Mouse (Mus musculus): ENCODE results near the gene Cracr2b. TPM values are rescaled to one million over a fixed set of nuclear protein-coding genes. Genes with fewer than 3 reads are reported as not detected.

The Cracr2b gene
- polyA plus RNA-seq, 1 experiment, result 4.5 TPM

DNA sequence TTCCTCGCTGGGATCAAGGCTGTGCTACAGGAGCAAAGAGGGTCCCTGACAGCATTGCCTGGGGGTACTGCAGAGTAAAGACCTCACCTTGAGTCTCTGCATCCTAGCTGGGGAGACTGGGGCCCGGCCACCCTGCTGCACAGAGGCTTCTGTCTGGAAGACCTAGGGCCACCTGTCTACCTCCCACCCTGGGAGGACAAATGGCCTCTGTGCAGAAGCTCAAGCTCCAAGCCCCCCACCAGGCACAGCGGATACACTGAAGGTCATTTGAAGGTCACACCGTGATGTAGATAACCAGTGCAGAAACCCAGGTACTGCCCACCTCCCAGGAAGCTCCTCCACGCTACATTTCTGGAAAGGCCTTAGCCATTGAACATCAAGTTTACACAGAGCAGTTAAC, 32.2 kb upstream of the Cracr2b start:
- Histone ChIP-seq H3K36me3 (ENCODE audit: control insufficient read depth, insufficient read depth) (no peaks in the 10 kb centered on the region), H3K4me3 (ENCODE audit: insufficient read depth, poor library complexity, severe bottlenecking) (no peak overlapping the region), H3K79me3 (ENCODE audit: low read depth) (no peaks in the 10 kb centered on the region), H3K79me2 (ENCODE audit: control insufficient read depth, insufficient read depth) (no peaks in the 10 kb centered on the region), H3ac (ENCODE audit: control insufficient read depth, insufficient read length, low read depth) (no peak overlapping the region), H3K27me3 (ENCODE audit: control insufficient read depth, insufficient read depth, insufficient read length) (no peaks in the 10 kb centered on the region)
- TF ChIP-seq CEBPB (IDR thresholded peaks at IDR 0.05; ENCODE audit: low read depth) (no peak), MYOG (IDR thresholded peaks at IDR 0.05; ENCODE audit: control insufficient read depth, extremely low read depth, insufficient read length) (no peak), MYOD1 (IDR thresholded peaks at IDR 0.05; ENCODE audit: control insufficient read depth, insufficient read length, low read depth) (no peak), MAX (IDR thresholded peaks at IDR 0.05) (no peak), CTCF (IDR thresholded peaks at IDR 0.05; ENCODE audit: control insufficient read depth, insufficient read depth, insufficient read length) (no peak), USF1 (IDR thresholded peaks at IDR 0.05; ENCODE audit: low read depth) (no peak), FOSL1 (IDR thresholded peaks at IDR 0.05; ENCODE audit: insufficient read depth, low read length, poor library complexity, severe bottlenecking) (no peak)

DNA sequence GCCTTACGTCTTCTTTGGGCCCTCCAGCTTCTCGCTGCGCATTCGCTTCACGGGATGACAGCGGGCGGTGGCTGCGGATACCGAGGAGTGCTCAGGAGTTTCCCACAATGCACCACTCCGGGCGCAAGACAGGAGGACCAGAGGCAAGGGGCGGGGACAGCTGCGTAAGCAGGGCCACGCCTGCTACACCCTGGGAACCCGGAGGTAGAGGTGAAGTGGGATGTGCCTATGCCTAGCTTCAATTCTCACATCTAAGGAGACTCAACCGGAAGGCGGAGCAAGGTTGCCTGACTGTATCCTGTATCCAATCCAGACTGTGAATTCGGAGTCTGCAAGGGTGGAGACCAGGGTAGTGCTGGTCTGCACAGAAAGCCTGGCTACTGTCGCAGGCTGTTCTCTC, 31.6 kb upstream of the Cracr2b start, which contains the start of gene Cend1:
Gene Cend1 (minus strand): TSS at position 182 of the 400 bp plus-strand sequence.
- Histone ChIP-seq H3K27me3 (ENCODE audit: control insufficient read depth, insufficient read depth, insufficient read length) (no peaks in the 10 kb centered on the region), H3K4me3 (ENCODE audit: insufficient read depth, poor library complexity, severe bottlenecking) (no peak within 1 kb of the TSS), H3K36me3 (ENCODE audit: control insufficient read depth, insufficient read depth) (peaks cover 5% of the 10 kb centered on the region), H3K79me3 (ENCODE audit: low read depth) (no peaks in the 10 kb centered on the region), H3ac (ENCODE audit: control insufficient read depth, insufficient read length, low read depth) (no peak within 1 kb of the TSS), H3K79me2 (ENCODE audit: control insufficient read depth, insufficient read depth) (peaks cover under 1% of the 10 kb centered on the region)
- TF ChIP-seq MAX (IDR thresholded peaks at IDR 0.05), result no peak
- no peak for TF ChIP-seq USF1 (IDR thresholded peaks at IDR 0.05; ENCODE audit: low read depth)
- no peak for TF ChIP-seq CEBPB (IDR thresholded peaks at IDR 0.05; ENCODE audit: low read depth)
- TF ChIP-seq FOSL1 (IDR thresholded peaks at IDR 0.05; ENCODE audit: insufficient read depth, low read length, poor library complexity, severe bottlenecking), result no peak
- no peak for TF ChIP-seq CTCF (IDR thresholded peaks at IDR 0.05; ENCODE audit: control insufficient read depth, insufficient read depth, insufficient read length)
- TF ChIP-seq MYOG (IDR thresholded peaks at IDR 0.05; ENCODE audit: control insufficient read depth, extremely low read depth, insufficient read length), result no peak
- no peak for TF ChIP-seq MYOD1 (IDR thresholded peaks at IDR 0.05; ENCODE audit: control insufficient read depth, insufficient read length, low read depth)

DNA sequence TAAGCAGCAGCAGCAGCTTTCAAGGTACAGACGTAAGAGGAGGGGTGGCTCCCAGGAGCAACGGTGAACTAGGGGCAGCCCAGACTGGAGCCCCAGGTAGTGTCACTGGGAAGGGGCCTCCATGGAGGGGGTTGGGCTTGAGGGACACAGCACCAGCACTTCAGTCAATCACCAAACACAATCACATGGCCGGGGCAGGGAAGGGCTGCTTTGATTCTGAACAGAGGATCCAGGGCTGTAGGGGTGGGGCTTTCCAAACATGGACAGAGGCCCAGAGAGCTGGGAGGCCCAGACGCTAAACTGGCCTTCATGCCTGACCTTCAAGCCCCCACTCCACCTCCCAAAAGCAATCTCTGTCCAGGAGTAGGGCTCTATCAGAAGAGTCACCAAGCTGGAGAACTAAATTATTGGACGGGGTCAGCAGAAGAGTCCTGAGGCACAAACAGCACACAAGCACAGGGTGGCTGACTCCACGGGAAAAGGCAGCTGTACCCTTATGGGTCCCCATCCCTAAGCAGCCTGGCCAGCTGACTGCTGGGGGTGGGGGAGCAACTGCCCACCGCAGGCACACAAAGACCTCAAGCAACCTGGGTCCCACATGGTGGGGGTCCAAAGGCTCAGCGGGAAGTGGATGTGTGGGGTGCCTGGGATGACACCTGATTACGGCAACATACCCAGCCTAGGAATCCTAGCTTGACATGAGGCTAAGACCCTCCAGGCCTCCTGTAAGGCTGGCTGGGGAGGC, 30.9 kb upstream of the Cracr2b start:
- H3K27me3 ChIP-seq (ENCODE audit: control insufficient read depth, insufficient read depth, insufficient read length), result no peaks in the 10 kb centered on the region
- H3K79me2 ChIP-seq (ENCODE audit: control insufficient read depth, insufficient read depth), result peaks cover 8% of the 10 kb centered on the region
- peaks cover 3% of the 10 kb centered on the region for H3K79me3 ChIP-seq (ENCODE audit: low read depth)
- H3K36me3 ChIP-seq (ENCODE audit: control insufficient read depth, insufficient read depth), result peaks cover 5% of the 10 kb centered on the region
- no peak overlapping the region for H3ac ChIP-seq (ENCODE audit: control insufficient read depth, insufficient read length, low read depth)
- TF ChIP-seq USF1 (IDR thresholded peaks at IDR 0.05; ENCODE audit: low read depth) (no peak), FOSL1 (IDR thresholded peaks at IDR 0.05; ENCODE audit: insufficient read depth, low read length, poor library complexity, severe bottlenecking) (no peak), MYOG (IDR thresholded peaks at IDR 0.05; ENCODE audit: control insufficient read depth, extremely low read depth, insufficient read length) (no peak), CEBPB (IDR thresholded peaks at IDR 0.05; ENCODE audit: low read depth) (no peak), CTCF (IDR thresholded peaks at IDR 0.05; ENCODE audit: control insufficient read depth, insufficient read depth, insufficient read length) (no peak), MAX (IDR thresholded peaks at IDR 0.05) (no peak), MYOD1 (IDR thresholded peaks at IDR 0.05; ENCODE audit: control insufficient read depth, insufficient read length, low read depth) (no peak)
- H3K4me3 ChIP-seq (ENCODE audit: insufficient read depth, poor library complexity, severe bottlenecking), result no peak overlapping the region

DNA sequence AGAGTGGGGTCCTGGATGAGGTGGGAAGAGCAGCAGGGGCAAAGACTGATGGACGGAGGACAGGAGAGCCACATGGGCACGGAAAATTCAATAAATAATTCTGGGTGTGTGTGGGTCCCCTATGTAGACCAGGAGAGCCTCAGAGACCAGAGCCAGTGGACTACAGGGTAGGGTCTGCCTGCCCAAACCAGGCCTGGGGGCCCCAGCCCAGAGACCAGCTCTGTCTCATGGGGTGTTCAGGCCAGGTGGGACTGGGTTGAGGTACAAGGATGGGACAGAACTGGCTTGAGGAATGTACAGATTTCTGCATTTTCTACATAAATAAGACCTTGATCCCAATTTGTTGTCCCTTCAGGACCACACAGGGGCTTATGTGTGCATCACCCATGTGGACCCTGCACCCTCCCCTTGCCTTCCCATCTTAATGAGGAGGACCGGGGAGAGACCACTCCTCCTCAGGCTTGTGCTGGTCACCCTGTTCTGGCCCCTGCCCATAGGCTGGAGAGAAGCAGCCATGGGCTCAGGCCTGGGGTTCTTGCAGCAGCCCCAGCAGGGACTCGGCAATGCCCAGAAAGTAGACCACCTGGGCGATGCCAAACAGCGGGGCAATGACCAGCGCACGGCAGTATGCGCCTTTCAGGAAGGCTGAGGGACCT, 30.2 kb upstream of the Cracr2b start:
- Histone ChIP-seq H3ac (ENCODE audit: control insufficient read depth, insufficient read length, low read depth) (no peak overlapping the region), H3K36me3 (ENCODE audit: control insufficient read depth, insufficient read depth) (peaks cover 5% of the 10 kb centered on the region), H3K79me2 (ENCODE audit: control insufficient read depth, insufficient read depth) (peaks cover 13% of the 10 kb centered on the region), H3K4me3 (ENCODE audit: insufficient read depth, poor library complexity, severe bottlenecking) (no peak overlapping the region), H3K27me3 (ENCODE audit: control insufficient read depth, insufficient read depth, insufficient read length) (no peaks in the 10 kb centered on the region), H3K79me3 (ENCODE audit: low read depth) (peaks cover 3% of the 10 kb centered on the region)
- no peak for TF ChIP-seq MAX (IDR thresholded peaks at IDR 0.05)
- TF ChIP-seq CTCF (IDR thresholded peaks at IDR 0.05; ENCODE audit: control insufficient read depth, insufficient read depth, insufficient read length), result no peak
- no peak for TF ChIP-seq CEBPB (IDR thresholded peaks at IDR 0.05; ENCODE audit: low read depth)
- no peak for TF ChIP-seq FOSL1 (IDR thresholded peaks at IDR 0.05; ENCODE audit: insufficient read depth, low read length, poor library complexity, severe bottlenecking)
- no peak for TF ChIP-seq MYOD1 (IDR thresholded peaks at IDR 0.05; ENCODE audit: control insufficient read depth, insufficient read length, low read depth)
- no peak for TF ChIP-seq USF1 (IDR thresholded peaks at IDR 0.05; ENCODE audit: low read depth)
- no peak for TF ChIP-seq MYOG (IDR thresholded peaks at IDR 0.05; ENCODE audit: control insufficient read depth, extremely low read depth, insufficient read length)

DNA sequence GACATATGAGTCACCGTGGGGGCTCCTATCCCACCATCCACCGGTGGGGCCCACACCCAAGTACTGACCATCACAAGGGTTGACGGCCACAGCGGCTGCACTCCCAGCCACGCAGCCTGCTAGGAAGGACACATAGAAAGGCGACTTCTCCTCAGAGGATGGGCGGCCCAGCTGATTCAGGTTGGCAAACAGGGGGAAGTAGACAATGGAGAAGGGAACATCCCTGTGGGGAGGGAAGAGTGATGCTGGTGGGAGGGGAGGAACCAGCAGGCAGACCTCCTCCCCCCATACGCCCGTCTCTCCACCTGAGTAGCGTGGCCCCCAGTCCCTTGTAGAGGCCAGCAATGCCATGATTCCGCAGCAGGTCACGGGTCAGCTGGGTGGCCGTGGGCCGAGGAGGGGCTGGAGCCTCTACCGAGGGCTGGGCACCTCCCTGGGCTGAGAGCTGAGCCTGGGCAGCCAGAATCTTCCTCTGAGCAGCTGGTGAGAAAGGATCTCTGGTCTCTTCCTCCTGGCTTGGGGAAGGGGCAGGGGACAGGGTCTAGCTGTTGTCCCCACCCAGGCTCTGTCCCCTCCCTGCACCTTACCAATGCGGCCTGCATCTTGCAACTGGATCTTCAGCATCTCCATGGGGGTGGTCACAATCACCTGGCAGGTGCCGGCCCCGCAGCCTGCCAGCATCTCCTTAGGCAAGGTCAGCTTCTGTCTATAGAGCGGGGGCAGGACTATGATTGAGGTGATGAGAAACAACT, 29.3 kb upstream of the Cracr2b start:
- peaks cover 7% of the 10 kb centered on the region for H3K79me3 ChIP-seq (ENCODE audit: low read depth)
- H3K4me3 ChIP-seq (ENCODE audit: insufficient read depth, poor library complexity, severe bottlenecking), result no peak overlapping the region
- H3K36me3 ChIP-seq (ENCODE audit: control insufficient read depth, insufficient read depth), result peaks cover 5% of the 10 kb centered on the region
- H3K79me2 ChIP-seq (ENCODE audit: control insufficient read depth, insufficient read depth), result peaks cover 22% of the 10 kb centered on the region
- H3ac ChIP-seq (ENCODE audit: control insufficient read depth, insufficient read length, low read depth), result no peak overlapping the region
- H3K27me3 ChIP-seq (ENCODE audit: control insufficient read depth, insufficient read depth, insufficient read length), result no peaks in the 10 kb centered on the region
- TF ChIP-seq MYOD1 (IDR thresholded peaks at IDR 0.05; ENCODE audit: control insufficient read depth, insufficient read length, low read depth), result no peak
- TF ChIP-seq MAX (IDR thresholded peaks at IDR 0.05), result no peak
- TF ChIP-seq CEBPB (IDR thresholded peaks at IDR 0.05; ENCODE audit: low read depth), result no peak
- TF ChIP-seq CTCF (IDR thresholded peaks at IDR 0.05; ENCODE audit: control insufficient read depth, insufficient read depth, insufficient read length), result no peak
- TF ChIP-seq FOSL1 (IDR thresholded peaks at IDR 0.05; ENCODE audit: insufficient read depth, low read length, poor library complexity, severe bottlenecking), result no peak
- no peak for TF ChIP-seq MYOG (IDR thresholded peaks at IDR 0.05; ENCODE audit: control insufficient read depth, extremely low read depth, insufficient read length)
- TF ChIP-seq USF1 (IDR thresholded peaks at IDR 0.05; ENCODE audit: low read depth), result no peak

Measured in C2C12 (cell line).